Mouse (Mus musculus) forebrain, embryonic 11.5 days (tissue): ENCODE measurements around the gene Cradd. TPM values are rescaled to one million over a fixed set of nuclear protein-coding genes. Genes with fewer than 3 reads are reported as not detected.

Source experiments
- ATAC-seq: fragments of 200-750 bp; cut with Nextera tagmentation; replicated peaks from 2 replicates; pipeline ENCODE4 v1.8.0; 2017; ENCODE audit warnings: moderate TSS enrichment; ENCODE audit not compliant: low FRiP score
- DNase-seq: peaks from one replicate; pipeline ENCODE4 v3.0.0-alpha.2; 2017; ENCODE audit warnings: low spot score
- H3K27ac ChIP-seq: fragments of 300-500 bp; sonication (generic); 2 replicates; pipeline ENCODE4 v1.5.1; 2014; ENCODE audit warnings: low read depth, low read length
- H3K27me3 ChIP-seq: fragments of 300-500 bp; sonication (generic); 2 replicates; pipeline ENCODE4 v1.6.1; 2014; ENCODE audit warnings: mild to moderate bottlenecking, low read length, mixed read lengths; ENCODE audit not compliant: control insufficient read depth, insufficient read depth
- H3K36me3 ChIP-seq: fragments of 300-500 bp; sonication (generic); 2 replicates; pipeline ENCODE4 v1.6.1; 2014; ENCODE audit warnings: mild to moderate bottlenecking, low read length, moderate library complexity, mixed read lengths; ENCODE audit not compliant: control insufficient read depth, insufficient read depth
- H3K4me1 ChIP-seq: fragments of 300-500 bp; sonication (generic); replicated peaks from 2 replicates; pipeline ENCODE4 v1.6.1; 2014; ENCODE audit warnings: low read length, mixed read lengths; ENCODE audit not compliant: control insufficient read depth, insufficient read depth
- H3K4me2 ChIP-seq: fragments of 300-500 bp; sonication (generic); 2 replicates; pipeline ENCODE4 v1.6.1; 2014; ENCODE audit warnings: low read depth, mild to moderate bottlenecking, low read length, moderate library complexity, mixed read lengths; ENCODE audit not compliant: severe bottlenecking
- H3K4me3 ChIP-seq: fragments of 300-500 bp; sonication (generic); 2 replicates; pipeline ENCODE4 v1.5.1; 2014; ENCODE audit warnings: low read depth, low read length
- H3K9ac ChIP-seq: fragments of 300-500 bp; sonication (generic); 2 replicates; pipeline ENCODE4 v1.6.1; 2014; ENCODE audit warnings: low read length
- H3K9me3 ChIP-seq: fragments of 300-500 bp; sonication (generic); 2 replicates; pipeline ENCODE4 v1.6.1; 2016; ENCODE audit warnings: low read length, mixed read lengths; ENCODE audit not compliant: control insufficient read depth
- WGBS: fragments of 180-500 bp; shearing (Covaris S2); extraction: QIAGEN DNeasy Blood & Tissue Kit; methylation state at CpG from one replicate; pipeline ENCODE4 v1.1.7; 2014; 5-methylcytosine and 5-hydroxymethylcytosine counted together
- polyA plus RNA-seq: library from polyadenylated mRNA; unstranded; fragments of >200 nt; fragmentation: Nextera tagmentation; extraction: Ambion mirVana; gene quantifications from 2 replicates; pipeline ENCODE4 v1.2.1, GENCODE M21; 2014

The Cradd gene
- polyA plus RNA-seq, 1 experiment from 2014 or later, result 16.6 TPM

- Histone ChIP-seq H3K9me3 (no peaks in the 10 kb centered on the region), H3K9ac (no peak overlapping the region), H3K36me3 (no peaks in the 10 kb centered on the region), H3K27me3 (no peaks in the 10 kb centered on the region), H3K4me2 (no peak overlapping the region), H3K4me3 (no peak overlapping the region), H3K27ac (no peak overlapping the region), H3K4me1 (0 out of 2 replicates have a peak, but pooled peaks cover 2% of the 10 kb centered on the region)
- no peak for ATAC-seq
- 97% methylated on average over 5 of the region's 5 CpGs for WGBS
- DNase-seq, result no peak
Measured at GRCm38 (mm10) chr10:95195719-95196118, 128.2 kb downstream of the Cradd start.

- H3K4me1 ChIP-seq, result 0 out of 2 replicates have a peak, but pooled peaks cover 2% of the 10 kb centered on the region
- H3K4me2 ChIP-seq, result no peak overlapping the region
- DNase-seq (no peak), ATAC-seq (no peak)
- H3K27ac ChIP-seq, result no peak overlapping the region
- H3K9me3 ChIP-seq, result no peaks in the 10 kb centered on the region
- H3K36me3 ChIP-seq, result no peaks in the 10 kb centered on the region
- H3K27me3 ChIP-seq, result no peaks in the 10 kb centered on the region
- H3K4me3 ChIP-seq, result no peak overlapping the region
- H3K9ac ChIP-seq, result no peak overlapping the region
- 93% methylated on average over 4 of the region's 4 CpGs for WGBS
Measured at GRCm38 (mm10) chr10:95194776-95195175, 129.2 kb downstream of the Cradd start.

GRCm38 (mm10) chr10:95193875-95194281 lies 130.1 kb downstream of the Cradd start:
- Histone ChIP-seq H3K4me1 (no peaks in the 10 kb centered on the region), H3K4me3 (no peak overlapping the region), H3K27me3 (no peaks in the 10 kb centered on the region), H3K9ac (no peak overlapping the region), H3K4me2 (no peak overlapping the region), H3K27ac (no peak overlapping the region), H3K9me3 (no peaks in the 10 kb centered on the region), H3K36me3 (no peaks in the 10 kb centered on the region)
- DNase-seq (no peak), ATAC-seq (no peak)
- 74% methylated on average over 11 of the region's 11 CpGs for WGBS

- H3K27ac ChIP-seq, result no peak overlapping the region
- H3K27me3 ChIP-seq, result no peaks in the 10 kb centered on the region
- H3K9me3 ChIP-seq, result no peaks in the 10 kb centered on the region
- no peak overlapping the region for H3K9ac ChIP-seq
- 81% methylated on average over 3 of the region's 3 CpGs for WGBS
- no peaks in the 10 kb centered on the region for H3K36me3 ChIP-seq
- no peak overlapping the region for H3K4me3 ChIP-seq
- H3K4me2 ChIP-seq, result no peak overlapping the region
- H3K4me1 ChIP-seq, result no peaks in the 10 kb centered on the region
- ATAC-seq (no peak), DNase-seq (no peak)
Measured at GRCm38 (mm10) chr10:95191881-95192280, 132.1 kb downstream of the Cradd start.

- H3K27ac ChIP-seq, result no peak overlapping the region
- ATAC-seq (no peak), DNase-seq (no peak)
- no peaks in the 10 kb centered on the region for H3K4me1 ChIP-seq
- no peak overlapping the region for H3K4me2 ChIP-seq
- no peaks in the 10 kb centered on the region for H3K36me3 ChIP-seq
- H3K9ac ChIP-seq, result no peak overlapping the region
- no peak overlapping the region for H3K4me3 ChIP-seq
- WGBS, result 91% methylated on average over 9 of the region's 9 CpGs
- no peaks in the 10 kb centered on the region for H3K9me3 ChIP-seq
- no peaks in the 10 kb centered on the region for H3K27me3 ChIP-seq
Measured at GRCm38 (mm10) chr10:95191151-95191655, 132.7 kb downstream of the Cradd start.

GRCm38 (mm10) chr10:95189550-95190211 lies 134.3 kb downstream of the Cradd start:
- no peak for DNase-seq
- Histone ChIP-seq H3K4me1 (no peaks in the 10 kb centered on the region), H3K4me3 (no peak overlapping the region), H3K27me3 (no peaks in the 10 kb centered on the region), H3K36me3 (no peaks in the 10 kb centered on the region), H3K4me2 (no peak overlapping the region), H3K9ac (no peak overlapping the region), H3K9me3 (no peaks in the 10 kb centered on the region), H3K27ac (no peak overlapping the region)
- ATAC-seq, result no peak
- 93% methylated on average over 16 of the region's 16 CpGs for WGBS

- H3K4me2 ChIP-seq, result no peak overlapping the region
- H3K27me3 ChIP-seq, result no peaks in the 10 kb centered on the region
- H3K36me3 ChIP-seq, result no peaks in the 10 kb centered on the region
- no peak overlapping the region for H3K27ac ChIP-seq
- H3K9ac ChIP-seq, result no peak overlapping the region
- H3K4me1 ChIP-seq, result no peaks in the 10 kb centered on the region
- DNase-seq (no peak), ATAC-seq (no peak)
- no peaks in the 10 kb centered on the region for H3K9me3 ChIP-seq
- no peak overlapping the region for H3K4me3 ChIP-seq
- 76% methylated on average over 5 of the region's 5 CpGs for WGBS
Measured at GRCm38 (mm10) chr10:95184210-95184609, 139.7 kb downstream of the Cradd start.

- DNase-seq (no peak), ATAC-seq (no peak)
- Histone ChIP-seq H3K4me1 (no peaks in the 10 kb centered on the region), H3K4me2 (no peak overlapping the region), H3K27me3 (no peaks in the 10 kb centered on the region), H3K9ac (no peak overlapping the region), H3K27ac (no peak overlapping the region), H3K9me3 (no peaks in the 10 kb centered on the region), H3K4me3 (no peak overlapping the region), H3K36me3 (no peaks in the 10 kb centered on the region)
- WGBS, result 85% methylated on average over 4 of the region's 4 CpGs
Measured at GRCm38 (mm10) chr10:95183051-95183450, 140.9 kb downstream of the Cradd start.

GRCm38 (mm10) chr10:95182405-95182804 lies 141.5 kb downstream of the Cradd start:
- H3K4me2 ChIP-seq, result no peak overlapping the region
- no peaks in the 10 kb centered on the region for H3K36me3 ChIP-seq
- no peak overlapping the region for H3K27ac ChIP-seq
- H3K4me3 ChIP-seq, result no peak overlapping the region
- H3K27me3 ChIP-seq, result no peaks in the 10 kb centered on the region
- H3K4me1 ChIP-seq, result no peaks in the 10 kb centered on the region
- ATAC-seq, result no peak
- H3K9ac ChIP-seq, result no peak overlapping the region
- no peak for DNase-seq
- no peaks in the 10 kb centered on the region for H3K9me3 ChIP-seq
- WGBS, result 90% methylated on average over 4 of the region's 4 CpGs
